Mouse (Mus musculus): ENCODE measurements around the gene Cish.

Gene Cish

DNA sequence AAGGTAGTCTGAATTCAATTTTAAA, at the start of gene Cish:
TSS of gene Cish (plus strand) at position 11 of the 25 bp plus-strand sequence.
- DNase-seq (ENCODE audit: low read depth, low spot score): no peak

DNA sequence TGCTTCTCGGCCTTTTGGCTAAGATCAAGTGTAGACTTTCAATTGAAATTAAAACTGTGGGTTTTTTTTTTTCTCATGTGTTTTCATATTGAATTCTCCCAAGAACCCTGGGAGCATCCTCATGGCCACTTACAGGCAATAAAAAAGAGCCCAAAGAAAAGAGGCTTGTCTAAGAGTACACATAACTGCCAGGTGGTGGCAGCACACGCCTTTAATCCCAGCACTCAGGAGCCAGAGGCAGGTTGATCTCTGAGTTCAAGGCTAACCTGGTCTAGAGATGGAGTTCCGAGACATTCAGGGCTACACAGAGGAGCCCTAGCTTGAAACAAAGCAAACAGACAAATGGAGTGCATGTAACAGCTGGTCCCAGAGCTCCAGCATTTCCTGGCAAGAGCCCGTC, 49.7 kb upstream of the Cish start:
- DNase-seq (ENCODE audit: low read depth, low spot score): peak; percentile 65

DNA sequence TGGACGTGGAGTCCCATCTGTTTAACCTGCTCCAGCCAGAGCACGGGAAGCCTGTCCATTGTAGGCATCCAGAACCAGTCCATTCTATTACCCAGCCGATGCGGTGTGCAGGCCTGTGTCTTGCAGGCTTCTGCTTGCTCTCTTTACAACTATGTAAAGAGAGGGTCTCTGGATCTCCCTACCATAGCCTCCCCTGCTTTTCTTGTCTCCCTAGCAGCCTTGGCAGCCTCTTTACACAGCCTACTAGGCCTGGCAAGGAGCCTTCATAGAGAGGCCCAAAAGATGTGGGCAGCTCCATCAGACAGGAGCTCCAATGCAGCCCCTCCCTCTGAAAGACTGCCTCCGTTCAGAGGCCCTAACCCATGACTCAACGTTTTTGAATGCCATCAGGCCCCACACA, 46.7 kb upstream of the Cish start:
- no peak for DNase-seq (ENCODE audit: low read depth, low spot score)

DNA sequence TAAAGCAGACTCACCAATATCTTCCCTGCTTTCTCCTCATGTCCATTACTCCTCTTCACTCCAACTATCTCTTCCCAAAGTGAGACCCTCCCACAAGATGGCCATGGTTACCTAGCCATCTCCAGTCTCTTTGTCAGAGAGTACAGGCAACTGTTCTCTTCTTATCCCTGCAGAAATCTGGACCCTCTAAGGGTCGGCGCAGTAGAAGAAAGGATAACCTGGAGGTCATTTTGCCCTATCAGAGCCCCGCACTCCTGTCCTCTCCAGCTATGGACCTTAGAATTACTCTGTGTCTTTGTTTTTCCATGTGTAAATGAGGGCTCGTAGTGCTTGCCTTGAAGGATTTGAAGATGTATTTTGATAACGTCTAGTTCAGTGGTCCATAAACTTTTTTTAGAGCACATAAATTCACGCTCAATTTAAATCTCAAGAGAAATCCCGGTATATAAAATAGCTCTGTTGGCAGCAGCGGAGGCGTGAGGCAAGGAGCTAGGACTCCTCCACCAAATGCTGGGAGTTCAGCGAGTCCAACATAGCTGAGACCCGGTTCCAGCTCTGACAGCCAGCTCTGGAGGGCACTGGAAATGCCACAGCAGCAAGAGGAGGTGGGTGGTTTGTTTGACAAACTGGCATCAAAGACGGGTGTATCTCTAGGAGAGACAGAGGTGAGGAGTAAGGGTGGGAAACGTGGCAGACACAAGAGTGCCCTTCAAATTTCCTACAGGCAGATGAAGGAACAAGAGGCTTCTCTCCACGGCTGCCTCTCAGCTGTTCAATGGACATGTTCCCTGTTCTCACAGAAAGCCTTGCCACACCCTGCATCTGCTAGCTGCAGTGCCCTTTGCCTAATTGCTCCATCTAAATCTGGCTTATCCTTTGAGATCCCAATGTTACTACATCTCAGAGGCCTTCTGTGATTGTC, 45.1 kb upstream of the Cish start:
- DNase-seq (ENCODE audit: low read depth, low spot score): no peak

DNA sequence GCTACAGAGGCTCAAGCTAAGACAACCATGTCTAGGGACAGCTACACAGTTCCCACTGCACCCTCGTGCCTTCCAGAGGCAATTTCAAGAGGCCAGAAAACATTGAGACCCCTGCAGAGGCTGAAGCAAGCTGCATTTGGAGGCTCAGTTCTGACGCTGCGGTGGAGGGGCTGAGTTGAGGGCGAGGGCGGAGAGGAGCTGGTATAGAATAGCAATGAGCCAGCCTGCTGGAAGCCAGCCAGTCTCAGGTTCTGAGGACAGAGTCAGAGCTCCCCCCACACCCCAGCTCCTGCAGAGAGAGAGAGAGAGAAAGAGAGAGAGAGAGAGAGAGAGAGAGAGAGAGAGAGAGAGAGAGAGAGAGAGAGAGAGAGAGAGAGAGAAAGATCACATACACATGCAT, 43.7 kb upstream of the Cish start:
- DNase-seq (ENCODE audit: low read depth, low spot score): no peak

DNA sequence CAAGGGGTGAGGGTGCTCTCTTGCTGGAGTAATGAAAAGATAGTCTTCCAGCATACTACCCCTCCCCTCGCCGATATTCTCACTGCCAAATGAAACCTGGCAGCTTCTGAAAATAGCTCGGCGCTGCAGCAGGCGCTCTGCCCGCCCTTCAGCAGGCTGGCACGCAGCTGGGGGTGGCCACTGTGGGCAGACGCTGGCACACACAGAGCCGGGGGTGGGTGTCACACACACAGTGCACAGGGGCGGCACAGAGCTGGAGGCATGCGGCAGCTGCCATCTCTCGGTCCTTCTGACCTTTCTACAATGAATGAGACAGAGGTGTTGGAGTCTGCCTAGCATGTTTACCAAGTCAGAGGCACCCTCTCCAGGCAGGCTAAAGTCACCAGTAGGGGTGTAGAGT, 41.4 kb upstream of the Cish start:
- DNase-seq (ENCODE audit: low read depth, low spot score): no peak

DNA sequence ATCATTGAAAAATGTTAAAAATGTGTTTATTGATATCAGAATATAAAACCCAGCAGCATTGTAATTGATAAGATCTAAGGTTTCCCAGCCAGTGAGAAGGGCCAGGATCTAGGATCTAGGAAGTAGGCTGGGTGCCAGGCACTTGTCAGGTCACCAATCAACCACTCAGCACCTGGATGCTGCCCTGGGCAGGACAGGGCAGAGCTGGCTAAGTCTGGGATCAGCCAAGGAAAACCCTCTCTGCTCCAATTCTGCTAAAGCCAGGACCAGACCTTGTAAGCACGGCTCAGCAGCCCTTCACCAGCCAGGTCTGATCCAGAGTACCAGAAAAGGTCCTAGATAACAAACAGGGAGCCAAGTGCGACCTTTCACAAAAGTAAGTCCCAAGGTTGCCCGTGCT, 40.9 kb upstream of the Cish start:
- DNase-seq (ENCODE audit: low read depth, low spot score): no peak

DNA sequence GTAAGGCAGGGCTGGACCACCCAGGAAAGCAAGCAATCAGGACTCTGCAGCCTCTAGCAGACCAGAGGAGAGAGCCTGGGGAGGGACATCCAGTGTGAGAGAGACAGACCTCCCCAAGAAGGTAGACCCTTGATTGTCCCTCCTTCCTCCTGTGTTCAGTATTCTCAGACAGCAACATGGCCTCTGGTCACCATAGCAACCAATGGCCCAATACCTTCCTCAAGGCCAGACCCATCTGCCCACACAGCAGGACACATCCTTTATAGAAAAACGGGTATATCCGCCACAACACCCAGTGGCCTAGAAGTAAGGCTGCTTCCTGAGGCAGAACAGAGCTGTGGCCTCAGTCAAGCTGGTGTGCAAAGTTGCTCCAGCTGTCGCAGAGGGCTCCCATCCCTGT, 40.2 kb upstream of the Cish start:
- no peak for DNase-seq (ENCODE audit: low read depth, low spot score)

DNA sequence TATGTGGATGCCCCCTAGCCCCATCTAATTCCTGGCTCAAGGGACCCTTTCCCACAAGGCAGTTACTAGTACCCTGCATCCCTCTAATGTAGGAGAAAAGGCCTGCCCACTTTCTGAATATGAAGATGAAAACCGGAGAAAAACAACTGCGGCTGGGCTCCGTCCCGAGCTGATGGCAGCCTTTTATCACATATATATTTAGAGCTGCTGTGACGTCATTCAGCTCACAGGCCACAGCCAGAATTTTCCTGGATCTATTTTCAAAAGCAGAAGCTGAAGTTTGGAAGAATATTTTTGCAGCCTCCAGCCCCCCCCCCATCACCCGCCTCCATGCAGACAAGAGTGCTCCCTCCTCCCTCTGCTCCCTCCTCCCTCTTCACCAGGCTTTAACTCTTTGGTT, 36.3 kb upstream of the Cish start:
- no peak for DNase-seq (ENCODE audit: low read depth, low spot score)

DNA sequence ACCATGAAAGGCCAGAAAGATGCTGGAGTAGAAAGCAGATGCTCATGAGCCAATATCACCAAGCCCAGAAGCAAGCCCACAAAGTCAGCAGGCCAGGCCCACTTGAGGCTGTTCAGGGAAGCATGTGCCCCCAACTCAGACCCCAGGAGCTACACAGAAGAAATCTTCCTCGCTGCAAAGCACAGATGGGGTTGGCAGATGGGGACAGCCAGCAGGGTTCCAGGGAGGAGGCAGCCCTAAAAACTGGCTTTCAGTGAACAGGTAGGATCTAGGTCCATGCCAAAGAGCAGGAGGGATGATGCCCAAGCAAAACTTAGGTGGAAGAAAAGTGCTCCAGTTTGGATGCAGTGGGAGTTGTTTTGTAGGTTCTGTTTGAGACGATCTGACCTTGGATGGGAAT, 35.4 kb upstream of the Cish start:
- DNase-seq (ENCODE audit: low read depth, low spot score): no peak

DNA sequence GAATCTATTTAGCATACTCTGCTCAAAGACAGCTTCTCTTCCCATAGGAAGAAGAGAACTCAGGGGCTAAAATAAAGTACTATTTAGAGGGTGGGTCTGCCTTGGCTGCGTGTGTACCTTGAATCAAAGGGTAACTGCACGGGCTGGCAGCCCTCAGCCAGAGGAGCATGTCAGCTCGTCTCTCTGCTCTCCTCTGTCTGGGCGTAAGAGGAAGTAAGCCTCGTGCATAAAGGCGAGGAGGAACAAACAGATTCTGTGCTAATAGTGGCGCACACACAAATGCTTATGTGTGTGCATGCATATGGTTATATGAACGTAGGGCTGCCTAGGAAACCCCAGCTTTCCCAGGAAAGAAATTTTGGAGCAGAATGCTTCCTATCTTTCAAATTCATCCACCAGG, 35.0 kb upstream of the Cish start:
- DNase-seq (ENCODE audit: low read depth, low spot score): no peak

DNA sequence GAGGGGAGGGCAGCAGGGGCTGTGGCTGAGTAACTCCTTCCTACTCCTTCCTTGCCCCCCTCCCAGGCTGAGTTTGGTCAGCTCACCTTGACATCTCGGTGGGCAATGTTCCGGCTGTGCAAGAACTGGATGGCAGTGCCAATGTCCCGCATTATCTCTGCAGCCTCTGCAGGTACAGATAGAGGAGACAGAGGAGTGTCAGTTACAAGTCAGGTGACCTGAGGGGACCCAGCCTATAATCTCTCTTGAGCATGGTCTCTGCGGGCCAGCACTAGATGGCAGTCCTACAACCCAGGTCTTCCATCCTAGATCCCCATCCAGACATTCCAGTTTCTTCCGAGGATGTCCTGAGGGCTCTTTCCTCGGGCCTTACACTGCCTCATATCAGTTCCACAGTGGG, 34.0 kb upstream of the Cish start:
- DNase-seq (ENCODE audit: low read depth, low spot score): no peak

DNA sequence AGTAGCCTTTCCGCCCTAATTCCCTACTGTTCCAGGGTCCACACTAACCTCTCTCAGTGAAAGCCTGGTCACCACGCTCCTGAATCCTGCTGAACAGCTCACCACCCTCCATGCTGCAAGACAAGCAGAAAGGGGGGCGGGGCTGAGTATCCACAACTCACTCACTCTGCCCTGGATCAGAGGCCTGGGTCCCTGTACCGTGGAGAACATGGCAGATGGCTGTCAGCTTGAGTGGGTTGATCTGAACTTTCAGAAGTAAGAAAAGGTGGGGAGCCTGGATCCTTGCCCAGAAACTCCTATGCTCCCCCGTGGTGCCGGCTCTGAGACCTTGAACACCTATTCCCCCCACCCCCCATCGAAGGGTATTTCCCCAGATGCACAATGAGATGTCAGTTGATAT, 33.5 kb upstream of the Cish start:
- no peak for DNase-seq (ENCODE audit: low read depth, low spot score)

DNA sequence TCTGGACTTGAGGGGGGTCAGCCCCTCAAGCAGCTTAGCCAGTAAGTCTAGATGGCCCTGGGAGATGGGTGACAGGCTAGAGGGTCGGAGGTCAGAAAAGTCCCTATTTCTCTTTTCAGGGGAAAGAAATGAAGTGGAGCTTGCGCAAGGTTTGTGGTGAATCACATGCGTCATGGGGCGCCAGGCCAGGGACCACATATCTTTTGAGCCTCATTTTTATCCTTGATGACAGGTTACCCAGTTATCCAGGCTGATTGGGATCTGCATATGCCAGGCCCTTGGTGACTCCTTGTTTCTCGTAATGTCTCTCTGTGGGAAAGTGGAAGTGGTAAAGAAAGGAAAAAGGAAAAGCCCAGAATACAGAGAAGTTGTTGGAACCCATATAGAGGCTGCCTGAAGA, 31.9 kb upstream of the Cish start:
- no peak for DNase-seq (ENCODE audit: low read depth, low spot score)

DNA sequence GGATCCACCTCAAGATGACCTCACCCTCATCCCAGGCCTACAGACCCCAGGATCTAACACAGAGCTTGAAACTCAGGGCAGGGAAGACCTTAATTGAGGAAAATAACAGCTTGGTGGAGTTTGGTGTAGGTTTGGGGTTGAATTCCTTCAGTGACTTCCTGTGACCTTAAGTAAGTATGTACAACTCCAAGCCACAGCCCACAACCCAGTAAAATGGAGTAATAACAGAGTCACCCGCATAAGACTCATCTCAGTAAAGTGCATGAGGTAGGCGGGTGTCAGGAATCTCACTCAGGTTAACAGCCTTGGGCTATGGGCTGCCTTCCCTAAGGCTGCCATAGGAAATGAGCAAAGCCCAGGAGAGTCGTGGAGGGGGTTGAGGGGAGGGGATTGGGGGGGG, 31.1 kb upstream of the Cish start:
- no peak for DNase-seq (ENCODE audit: low read depth, low spot score)

DNA sequence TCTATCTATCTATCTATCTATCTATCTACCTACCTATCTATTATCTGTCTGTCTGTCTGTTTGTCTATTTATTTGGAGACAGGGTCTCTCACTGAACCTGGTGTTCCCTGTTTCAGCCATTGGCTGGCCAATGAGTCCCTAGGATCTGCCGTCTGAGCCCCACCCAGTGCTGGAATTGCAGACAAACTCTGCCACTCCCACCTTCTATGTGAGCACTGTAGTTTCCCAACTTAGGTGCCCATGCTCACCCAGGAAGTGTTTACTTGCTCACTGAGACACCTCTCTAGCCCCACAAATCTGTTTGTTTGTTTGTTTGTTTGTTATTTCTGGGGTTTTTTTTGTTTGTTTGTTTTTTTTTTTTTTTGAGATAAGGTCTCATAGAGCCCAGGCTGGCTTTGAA, 28.8 kb upstream of the Cish start:
- DNase-seq (ENCODE audit: low read depth, low spot score): no peak

DNA sequence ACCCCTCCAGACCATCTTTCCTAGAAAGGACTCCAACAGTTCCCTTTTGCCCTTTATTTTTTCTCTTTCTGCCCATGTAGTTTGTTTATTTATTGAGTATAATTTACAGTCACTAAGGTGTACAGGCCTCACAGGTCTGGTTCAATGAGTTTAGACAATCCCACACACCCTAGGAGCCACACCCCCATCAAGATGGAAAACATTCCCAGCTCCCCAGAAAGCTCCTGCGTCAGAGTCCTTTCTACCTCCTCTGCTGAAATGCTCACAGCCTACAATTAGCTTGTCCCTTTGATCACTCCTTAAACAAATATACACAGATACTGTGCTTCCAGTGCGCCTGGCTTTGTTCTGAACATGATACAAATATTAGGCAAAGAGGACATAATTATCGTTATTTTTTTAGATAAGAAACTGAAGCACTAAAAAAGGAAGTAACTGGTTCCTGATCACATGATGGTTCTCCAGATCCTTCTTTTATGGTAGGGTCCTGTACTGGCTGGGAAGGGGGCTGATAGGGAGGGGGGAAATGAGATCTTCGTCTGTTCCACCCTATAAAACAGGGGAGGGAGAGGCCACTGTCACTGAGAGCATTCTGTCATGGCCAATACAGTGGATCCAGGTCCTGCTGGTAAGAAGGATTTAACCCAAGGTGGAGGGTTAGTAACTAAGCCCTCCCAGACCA, 28.0 kb upstream of the Cish start:
- DNase-seq (ENCODE audit: low read depth, low spot score): no peak

DNA sequence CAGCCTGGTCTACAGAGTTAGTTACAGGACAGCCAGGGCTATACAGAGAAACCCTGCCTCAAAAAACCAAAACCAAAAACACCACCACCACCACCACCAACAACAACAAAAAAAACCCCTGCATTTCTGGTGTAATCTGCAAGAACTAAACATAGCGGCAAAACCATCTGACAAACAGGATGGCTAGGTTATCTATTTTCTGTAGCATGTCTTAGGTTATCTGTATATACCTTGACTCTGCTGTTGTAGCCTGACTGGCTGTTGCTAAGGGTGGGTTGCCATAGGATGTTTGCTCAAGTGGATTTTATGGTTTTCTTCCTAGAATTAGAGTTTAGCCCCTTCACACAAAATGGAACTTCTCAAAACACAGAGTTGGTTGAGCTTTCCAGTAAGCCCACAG, 26.1 kb upstream of the Cish start:
- DNase-seq (ENCODE audit: low read depth, low spot score): no peak

DNA sequence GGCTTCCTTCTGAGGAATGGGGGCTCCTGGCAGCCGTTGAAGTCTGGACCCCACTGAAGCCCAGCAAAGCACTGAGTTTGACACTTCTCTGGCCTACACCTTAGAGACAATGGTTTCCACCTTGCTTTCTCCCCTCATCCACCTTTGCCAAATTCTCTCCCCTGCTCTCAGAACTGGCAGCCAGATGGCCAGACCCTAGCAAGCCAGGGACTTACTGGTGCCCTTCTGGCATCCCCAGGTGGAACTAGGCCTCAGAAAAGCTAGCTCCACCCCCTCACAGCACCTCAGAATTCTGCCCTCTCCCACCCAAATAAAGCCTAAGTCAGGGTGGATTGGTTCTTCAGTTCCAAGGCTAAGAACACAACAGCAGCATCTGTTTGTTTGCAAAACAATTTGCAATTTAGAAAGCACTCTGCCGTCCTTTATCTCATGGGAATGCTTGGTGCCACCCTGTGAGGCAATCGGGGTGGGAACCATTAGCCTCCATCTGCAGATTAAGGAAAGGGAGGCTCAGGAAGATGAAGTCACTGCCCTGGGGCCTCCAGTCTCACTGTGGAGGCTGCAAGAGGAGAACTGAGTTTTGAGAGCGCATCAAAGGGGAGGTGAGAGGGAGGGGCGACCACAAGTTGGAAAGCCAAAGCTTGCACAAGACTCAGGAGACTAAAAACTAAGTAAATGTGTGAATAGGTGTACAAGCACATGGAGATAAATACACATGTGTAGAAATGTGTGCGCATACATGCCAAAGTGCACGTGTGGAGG, 24.5 kb upstream of the Cish start:
- DNase-seq (ENCODE audit: low read depth, low spot score): no peak

DNA sequence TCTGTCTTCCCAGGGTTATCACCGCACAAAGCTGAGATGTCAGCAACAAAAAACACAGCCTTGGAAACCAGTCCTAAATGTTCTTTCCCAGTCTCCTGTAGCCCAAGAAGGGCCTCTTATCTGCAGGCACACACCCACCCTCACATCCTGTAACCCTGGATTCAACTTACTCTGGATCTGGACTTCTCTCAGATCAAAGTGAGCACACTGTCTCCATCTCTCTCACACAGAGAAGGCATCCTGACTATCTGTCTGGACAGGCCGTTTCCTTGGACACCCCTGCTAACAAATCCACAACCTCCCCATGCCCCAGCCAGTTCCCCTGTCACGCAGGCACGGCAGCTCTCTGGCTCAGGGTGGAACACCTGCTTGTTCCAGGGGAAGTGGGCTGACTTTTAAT, 23.5 kb upstream of the Cish start:
- DNase-seq (ENCODE audit: low read depth, low spot score): no peak

DNA sequence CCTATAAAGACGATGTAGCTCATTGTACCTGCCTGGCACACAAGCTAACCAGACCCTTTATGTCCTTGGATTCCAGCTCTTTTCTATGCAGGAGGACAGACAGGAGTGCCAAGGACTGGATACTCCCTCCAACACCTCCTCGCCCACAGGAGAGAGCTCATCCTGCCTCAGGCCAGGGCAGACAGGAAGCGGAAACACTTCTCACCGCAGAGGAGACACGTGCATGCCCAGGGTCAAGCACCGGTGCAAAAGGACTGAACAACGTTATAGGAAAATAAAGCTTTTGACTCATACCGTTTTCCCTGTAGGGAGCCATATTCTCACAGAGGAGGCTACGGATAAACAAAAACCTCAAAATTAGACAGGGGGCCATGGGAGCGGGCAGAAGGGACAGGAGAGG, 22.6 kb upstream of the Cish start:
- DNase-seq (ENCODE audit: low read depth, low spot score): peak; percentile 46

DNA sequence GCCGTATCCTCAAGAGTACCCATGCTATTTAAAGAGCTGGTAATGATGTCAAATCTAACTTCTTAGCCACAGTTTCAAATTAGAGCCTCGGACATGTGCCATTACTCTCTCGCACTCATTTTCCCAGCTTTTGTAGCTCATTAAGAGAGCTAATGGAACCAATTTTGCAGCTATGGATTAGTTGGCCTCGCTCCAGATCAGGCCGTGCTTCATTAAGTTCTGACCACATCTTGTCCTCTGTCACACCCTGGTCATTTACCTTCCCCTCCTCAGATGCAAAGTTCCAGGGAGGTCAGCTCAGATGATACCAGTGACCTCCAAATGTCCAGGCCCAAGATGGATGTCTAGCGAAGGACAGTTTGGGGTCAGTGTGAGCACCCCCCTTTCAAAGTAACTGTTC, 21.1 kb upstream of the Cish start:
- no peak for DNase-seq (ENCODE audit: low read depth, low spot score)

DNA sequence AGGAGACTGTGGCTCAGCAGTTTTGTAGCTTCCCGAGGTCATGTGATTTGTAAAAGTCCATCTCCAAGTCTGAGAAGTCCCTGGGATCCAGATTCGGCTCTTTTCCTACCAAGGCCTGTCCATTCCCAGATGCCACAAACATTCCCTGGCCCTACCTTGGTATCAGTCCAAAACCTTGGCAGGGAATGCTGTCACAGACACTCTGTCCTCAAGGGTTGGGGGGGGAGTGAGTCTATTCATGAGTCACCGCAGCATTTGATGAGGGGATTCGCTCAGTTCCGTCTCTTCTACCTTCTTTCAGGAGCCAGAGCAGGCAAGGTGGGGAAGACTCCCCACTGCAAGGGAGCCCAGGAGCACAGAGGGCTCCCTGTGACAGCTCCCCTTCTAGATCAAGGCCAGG, 20.1 kb upstream of the Cish start:
- no peak for DNase-seq (ENCODE audit: low read depth, low spot score)
